Mouse (Mus musculus) cerebellum, adult 2 months (tissue): Measurements from ENCODE around the gene Liph.

Source experiments
- CTCF ChIP-seq: fragments of 200-500 bp; IDR thresholded peaks from 2 replicates; pipeline ENCODE4 v1.5.1; 2011; ENCODE audit warnings: low read depth, mild to moderate bottlenecking, control low read depth, low read length, moderate library complexity, borderline replicate concordance; ENCODE audit not compliant: insufficient read depth
- POLR2A ChIP-seq: fragments of 200-500 bp; IDR thresholded peaks from 2 replicates; pipeline ENCODE4 v1.6.1; 2011; ENCODE audit warnings: low read length, control low read depth, borderline replicate concordance; ENCODE audit not compliant: insufficient read depth

DNA sequence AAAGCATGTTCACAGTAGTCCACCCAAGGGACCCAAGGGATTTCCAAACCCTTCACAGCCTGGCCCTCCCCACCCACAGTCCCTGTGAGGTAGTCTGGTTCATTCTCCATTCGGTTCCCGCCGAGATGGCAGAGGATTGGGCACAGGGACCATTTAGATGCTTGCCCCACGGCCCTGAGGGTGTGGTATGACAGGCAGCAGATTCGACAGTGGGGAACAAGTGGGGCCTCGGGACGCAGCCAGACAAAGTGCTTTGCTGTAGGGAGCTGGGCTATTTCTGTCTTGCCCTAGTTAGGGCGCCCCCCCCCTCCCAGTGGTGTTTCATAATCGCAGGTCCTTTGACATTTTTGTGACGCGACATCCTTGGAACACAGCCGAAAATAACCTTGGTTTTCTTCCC is 39.9 kb downstream of the Liph start:
- no peak for TF ChIP-seq CTCF
- no peak for TF ChIP-seq POLR2A
